Mouse (Mus musculus): ENCODE results near the gene Tubb1.

Tubb1 gene

GRCm38 (mm10) chr2:174450353-174450752, at the start of gene Tubb1:
TSS of gene Tubb1 (plus strand) at chr2:174450695.
- no peak for DNase-seq

DNA sequence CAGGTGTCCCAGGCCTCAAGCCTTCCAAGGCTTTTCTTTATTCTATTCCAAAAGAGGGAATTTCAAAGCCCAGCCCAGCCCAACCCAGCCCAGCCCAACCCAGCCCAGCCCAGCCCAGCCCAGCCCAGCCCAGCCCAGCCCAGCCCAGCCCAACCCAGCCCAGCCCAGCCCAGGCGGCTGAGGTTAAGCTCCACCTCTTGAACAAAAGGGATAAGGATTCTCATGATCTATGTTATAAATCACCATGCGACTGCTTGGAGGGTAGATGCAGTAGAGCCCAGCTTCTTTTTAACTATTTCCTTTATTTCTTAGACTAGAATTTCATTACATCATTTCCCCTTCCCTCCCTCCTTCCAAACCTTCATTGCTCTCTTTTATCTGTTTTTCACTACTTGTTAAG, 40.3 kb upstream of the Tubb1 start:
- no peak for DNase-seq

GRCm38 (mm10) chr2:174413127-174413526, 37.4 kb upstream of the Tubb1 start:
- DNase-seq: no peak

- DNase-seq: no peak
Measured at GRCm38 (mm10) chr2:174415001-174415730, 35.3 kb upstream of the Tubb1 start.

DNA sequence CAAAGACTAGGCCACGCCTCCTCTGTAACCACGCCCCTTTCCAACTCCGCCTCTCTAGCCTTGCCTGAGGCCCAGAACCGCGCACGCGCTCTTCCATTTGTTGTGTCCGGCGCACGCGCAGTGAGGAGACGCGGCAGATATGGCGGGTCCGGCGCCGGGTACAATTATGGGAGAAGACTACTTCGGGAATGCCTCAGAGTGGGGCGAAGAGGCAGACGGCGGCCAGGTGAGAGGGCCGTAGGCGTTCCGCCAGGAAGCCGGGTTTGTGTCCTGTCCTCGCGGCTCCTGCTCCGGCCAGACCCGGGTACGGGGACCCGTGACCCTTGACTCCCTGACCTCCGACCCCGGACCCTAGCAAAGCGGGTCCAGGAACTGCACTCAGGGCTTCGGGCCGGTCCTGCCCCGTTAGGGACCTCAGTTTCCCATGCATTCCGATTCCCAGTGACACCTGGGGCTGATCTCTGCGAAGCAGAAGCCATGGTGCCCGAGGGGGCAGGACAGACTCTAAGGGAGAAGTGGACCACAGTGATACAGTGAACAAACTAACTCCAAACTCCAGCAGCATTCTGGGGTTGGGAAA, 34.7 kb upstream of the Tubb1 start, which contains the start of gene Nelfcd:
TSS of gene Nelfcd (plus strand) at position 74 of the 580 bp plus-strand sequence.
- DNase-seq: peak; percentile 94 to 96

DNA sequence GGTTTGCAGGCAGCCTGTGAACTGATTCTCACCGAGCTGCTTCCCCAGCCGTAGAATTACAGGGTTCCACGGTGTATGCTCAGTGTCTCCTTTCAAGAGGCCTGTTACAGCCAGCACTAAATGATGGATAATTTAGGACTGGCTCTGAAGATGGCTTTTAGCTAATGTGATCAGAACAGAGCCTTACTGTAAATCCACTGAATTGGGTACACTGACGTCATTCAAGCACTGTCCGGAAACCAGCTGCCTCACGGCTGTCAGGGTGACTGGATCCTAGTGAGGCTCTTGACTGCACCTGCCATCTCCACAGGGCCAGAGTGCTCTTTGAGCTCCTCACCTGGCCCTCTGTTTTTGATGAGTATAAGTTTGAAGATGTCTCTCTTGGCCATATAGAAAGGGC, 29.4 kb upstream of the Tubb1 start:
- no peak for DNase-seq

- no peak for DNase-seq
Measured at GRCm38 (mm10) chr2:174424301-174425085, 26.0 kb upstream of the Tubb1 start.

DNA sequence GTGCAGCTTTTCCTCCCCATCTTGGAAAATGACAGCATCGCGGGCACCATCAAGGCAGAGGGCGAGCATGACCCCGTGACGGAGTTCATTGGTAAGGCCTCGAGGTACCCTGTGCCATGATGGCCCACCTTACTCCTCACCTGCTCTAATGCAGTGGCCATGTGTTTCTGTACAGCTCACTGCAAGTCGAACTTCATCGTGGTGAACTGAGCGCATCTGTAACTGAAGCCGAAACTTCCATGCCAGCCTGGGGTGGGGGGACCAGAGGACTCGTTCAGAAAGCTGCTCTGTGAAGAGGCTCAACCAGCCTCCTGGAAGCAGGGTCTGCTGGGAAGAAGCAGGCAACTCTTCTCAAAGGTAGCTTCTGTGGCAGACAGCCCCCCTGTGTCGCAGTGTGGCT, 23.6 kb upstream of the Tubb1 start:
- DNase-seq: no peak

DNA sequence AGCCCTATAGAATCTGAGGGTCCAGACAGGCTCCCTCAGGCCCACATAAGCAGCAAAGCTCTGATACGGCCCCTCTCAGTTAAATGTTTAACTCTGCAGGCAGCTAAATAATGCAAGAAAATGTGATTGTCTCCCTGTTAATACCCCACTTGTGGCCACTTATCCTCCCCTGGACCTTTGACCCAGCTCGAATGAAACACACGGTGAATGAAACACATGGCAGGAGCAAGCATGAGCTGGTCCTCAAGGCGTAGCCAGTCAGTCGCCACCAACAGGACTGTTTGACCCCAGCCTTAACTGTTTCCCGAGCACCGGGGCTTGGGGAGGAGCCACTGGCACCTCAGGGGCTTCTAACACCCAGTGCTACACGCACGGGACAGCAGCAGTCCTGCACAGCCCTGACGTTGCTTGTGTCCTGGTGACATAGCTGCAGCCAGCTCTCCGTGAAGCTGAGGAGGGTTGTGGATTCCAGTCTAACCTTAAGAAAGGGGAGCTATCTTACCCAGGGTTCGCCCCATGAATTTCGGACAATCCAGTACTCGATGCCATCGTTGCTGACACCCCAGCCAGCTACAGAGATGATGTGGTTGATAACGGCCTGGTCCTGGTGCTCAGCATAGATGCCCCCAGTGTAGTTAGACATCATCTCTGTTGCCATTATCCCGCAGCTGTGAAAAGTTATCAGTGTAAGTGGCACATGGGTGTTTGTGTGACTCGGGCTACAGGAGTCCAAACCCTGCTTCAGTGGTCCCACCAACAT, 22.2 kb upstream of the Tubb1 start:
- DNase-seq: no peak

- DNase-seq: no peak
Measured at GRCm38 (mm10) chr2:174428996-174429591, 21.4 kb upstream of the Tubb1 start.

GRCm38 (mm10) chr2:174434943-174435342, 15.6 kb upstream of the Tubb1 start:
- DNase-seq: no peak

- DNase-seq: no peak
Measured at GRCm38 (mm10) chr2:174436076-174436701, 14.3 kb upstream of the Tubb1 start.

DNA sequence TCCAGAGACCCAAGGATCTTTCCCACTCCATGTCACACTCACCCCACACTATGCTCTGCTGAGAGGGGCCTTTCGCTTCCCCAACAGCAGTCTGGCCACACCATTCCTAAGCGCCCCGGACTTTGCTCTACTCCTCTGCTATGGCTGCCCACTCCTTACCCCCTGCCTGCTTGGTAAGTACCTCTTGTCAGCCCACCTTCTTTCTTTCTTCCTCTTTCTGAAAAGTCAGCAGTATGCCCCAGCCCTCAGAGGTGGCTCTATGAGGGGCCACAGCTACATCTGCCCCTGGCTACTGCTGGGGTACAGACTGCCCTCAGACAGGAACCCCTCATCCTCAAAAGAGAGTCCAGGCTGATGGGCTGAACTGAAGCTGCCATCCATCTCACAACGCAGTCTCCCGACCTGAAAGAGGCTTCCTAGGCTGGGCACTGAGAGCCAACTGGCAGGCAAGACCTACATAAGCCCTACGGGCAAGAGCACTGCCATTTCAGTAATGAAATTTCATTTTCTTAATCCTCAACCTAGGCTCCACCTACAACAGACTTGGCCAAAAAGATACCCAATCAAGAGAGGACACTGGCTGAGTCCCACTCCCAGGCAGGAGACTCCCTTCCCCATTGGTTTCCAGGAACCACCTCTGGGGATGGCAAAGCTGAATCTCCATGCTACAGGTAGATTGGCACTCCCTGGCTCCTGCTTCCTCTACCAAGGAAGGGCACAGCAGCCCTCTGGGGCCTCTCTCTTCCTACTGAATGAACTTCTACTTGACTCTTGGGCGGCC, 13.4 kb upstream of the Tubb1 start:
- no peak for DNase-seq

GRCm38 (mm10) chr2:174437697-174437982, 12.9 kb upstream of the Tubb1 start:
- DNase-seq: no peak

DNA sequence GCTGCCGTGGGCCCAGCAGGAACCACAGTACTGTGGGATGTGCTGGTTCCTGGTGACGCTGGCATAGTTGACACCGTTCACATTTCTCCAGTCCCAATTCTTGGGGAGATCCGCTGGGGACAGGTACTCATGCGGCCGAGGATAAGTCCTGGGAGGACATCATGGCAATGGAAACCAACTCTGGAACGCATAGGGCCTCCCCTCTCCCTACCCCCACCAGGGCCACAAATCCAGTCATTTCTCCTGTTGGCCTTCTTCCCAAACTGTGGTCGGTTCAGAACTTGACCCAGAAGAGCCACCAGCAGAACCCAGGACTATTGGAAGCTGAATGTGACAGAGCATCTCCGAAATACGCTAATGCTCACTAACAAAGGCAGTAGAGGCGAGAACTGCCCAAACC, 12.3 kb upstream of the Tubb1 start:
- no peak for DNase-seq

- peak; percentile 28 to 53 for DNase-seq
Measured at GRCm38 (mm10) chr2:174438737-174439449, 11.6 kb upstream of the Tubb1 start, which contains the start of gene Ctsz. TSS of gene Ctsz (minus strand) at chr2:174439039.

DNA sequence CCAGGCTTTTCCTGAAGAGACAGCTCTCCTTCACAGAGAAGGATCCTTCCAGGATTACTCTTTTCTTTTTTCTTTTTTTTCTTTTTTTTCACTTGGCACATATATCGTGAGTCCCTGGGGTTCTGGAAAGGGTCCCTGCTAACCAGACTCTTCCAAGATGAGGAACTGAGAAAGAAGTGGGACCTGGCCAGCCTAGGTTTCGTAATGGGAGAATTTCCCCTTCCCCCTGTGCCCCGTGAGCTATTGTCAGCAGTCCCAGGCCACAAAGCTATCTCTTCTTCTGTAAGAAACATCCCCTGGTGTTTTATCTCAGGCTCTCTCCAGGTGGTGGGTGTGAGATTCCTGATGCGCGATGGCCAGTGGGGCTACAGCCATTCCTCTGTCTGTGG, 11.1 kb upstream of the Tubb1 start:
- DNase-seq: no peak

DNA sequence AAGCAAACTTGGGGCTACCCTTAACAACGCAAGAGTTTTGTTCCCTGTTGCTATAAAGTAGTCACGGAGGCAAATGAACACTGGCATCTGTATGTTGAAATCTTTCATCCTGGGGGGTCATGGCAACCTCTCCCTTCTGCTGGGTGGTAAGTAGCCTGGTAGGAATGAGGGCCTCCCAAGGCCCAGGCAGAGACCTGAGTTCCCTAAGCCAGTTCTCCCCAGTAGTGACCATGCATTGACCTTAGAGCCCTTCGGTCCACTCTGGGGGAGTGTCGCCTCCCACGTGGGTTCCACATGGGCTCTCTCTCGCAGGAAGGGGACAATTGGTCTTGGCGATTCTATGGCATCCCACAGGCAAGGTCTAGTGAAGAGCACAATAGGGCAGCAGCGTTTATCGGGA, 10.5 kb upstream of the Tubb1 start:
- DNase-seq: no peak

- DNase-seq: no peak
Measured at GRCm38 (mm10) chr2:174441898-174442297, 8.6 kb upstream of the Tubb1 start.

- DNase-seq: no peak
Measured at GRCm38 (mm10) chr2:174442460-174442859, 8.0 kb upstream of the Tubb1 start.

GRCm38 (mm10) chr2:174443046-174443445, 7.4 kb upstream of the Tubb1 start:
- DNase-seq: no peak

Data from cerebellum, postnatal 14 days (tissue).